Mouse (Mus musculus) splenic B cell, adult 2 months (primary cell): ENCODE data around the gene Prr19.

ENCODE experiments used
- DNase-seq: peaks from one replicate; pipeline ENCODE4 v3.0.0-alpha.2; 2011; ENCODE audit warnings: low read depth, low spot score
- H3K27me3 ChIP-seq: 2 replicates; pipeline ENCODE4 v1.6.1; 2012; ENCODE audit warnings: mild to moderate bottlenecking, low read length, moderate library complexity, mixed read lengths; ENCODE audit not compliant: control insufficient read depth, poor library complexity, insufficient read depth, severe bottlenecking
- H3K36me3 ChIP-seq: 2 replicates; pipeline ENCODE4 v1.6.1; 2012; ENCODE audit warnings: mild to moderate bottlenecking, low read length, moderate library complexity, mixed read lengths; ENCODE audit not compliant: control insufficient read depth, poor library complexity, insufficient read depth, severe bottlenecking

The Prr19 gene

DNA sequence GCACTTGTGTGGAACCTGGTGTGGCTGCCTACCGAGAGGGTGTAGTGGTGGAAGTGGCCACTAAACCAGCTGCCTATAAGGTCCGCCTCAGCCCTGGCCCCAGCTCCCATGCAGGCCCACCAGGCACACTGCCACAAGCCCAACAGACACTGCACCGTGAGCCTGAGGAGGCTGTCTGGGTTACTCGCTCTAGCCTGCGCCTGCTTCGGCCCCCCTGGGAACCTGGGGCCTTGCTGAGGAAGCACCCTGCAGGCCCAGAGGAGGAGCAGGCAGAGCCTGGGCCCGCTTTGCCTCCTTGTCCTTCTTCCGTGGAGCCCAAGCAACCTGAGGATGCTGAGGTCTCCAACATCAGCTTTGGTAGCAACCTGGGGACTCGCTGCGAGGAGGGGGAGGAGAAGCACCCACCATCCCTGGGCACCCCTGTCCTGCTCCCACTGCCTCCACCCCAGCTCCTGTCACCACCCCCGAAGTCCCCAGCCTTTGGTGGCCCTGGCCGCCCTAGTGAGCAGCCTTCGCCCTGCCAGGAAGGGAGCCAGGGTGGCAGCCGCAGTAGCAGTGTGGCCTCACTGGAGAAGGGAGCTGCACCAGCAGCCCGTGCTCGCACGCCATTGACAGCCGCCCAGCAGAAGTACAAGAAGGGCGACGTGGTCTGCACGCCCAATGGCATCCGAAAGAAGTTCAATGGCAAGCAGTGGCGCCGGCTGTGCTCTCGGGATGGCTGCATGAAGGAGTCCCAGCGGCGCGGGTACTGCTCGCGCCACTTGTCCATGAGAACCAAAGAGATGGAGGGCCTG, 29.4 kb upstream of the Prr19 start:
- no peaks in the 10 kb centered on the region for H3K27me3 ChIP-seq
- no peak for DNase-seq
- peaks cover 3% of the 10 kb centered on the region for H3K36me3 ChIP-seq

DNA sequence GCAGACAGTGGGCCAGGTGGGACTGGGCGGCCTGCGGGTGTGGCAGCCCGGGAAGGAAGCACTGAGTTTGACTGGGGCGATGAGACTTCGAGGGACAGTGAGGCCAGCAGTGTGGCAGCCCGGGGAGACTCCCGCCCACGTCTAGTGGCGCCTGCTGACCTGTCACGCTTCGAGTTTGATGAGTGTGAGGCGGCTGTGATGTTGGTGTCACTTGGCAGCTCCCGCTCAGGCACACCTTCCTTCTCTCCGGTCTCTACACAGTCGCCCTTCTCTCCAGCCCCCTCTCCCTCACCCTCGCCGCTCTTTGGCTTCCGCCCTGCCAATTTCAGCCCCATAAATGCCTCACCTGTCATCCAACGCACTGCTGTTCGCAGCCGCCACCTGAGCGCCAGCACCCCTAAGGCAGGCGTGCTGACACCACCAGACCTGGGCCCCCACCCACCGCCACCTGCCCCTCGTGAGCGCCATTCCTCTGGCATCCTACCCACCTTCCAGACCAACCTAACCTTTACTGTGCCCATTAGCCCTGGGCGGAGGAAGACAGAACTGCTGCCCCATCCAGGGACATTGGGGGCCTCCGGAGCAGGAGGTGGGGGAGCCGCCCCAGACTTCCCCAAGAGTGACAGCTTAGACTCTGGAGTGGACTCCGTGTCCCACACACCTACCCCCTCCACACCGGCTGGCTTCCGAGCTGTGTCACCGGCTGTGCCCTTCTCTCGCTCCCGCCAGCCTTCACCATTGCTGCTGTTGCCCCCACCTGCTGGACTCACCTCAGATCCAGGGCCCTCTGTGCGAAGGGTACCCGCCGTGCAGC, 28.6 kb upstream of the Prr19 start:
- DNase-seq = no peak
- peaks cover 3% of the 10 kb centered on the region for H3K36me3 ChIP-seq

DNA sequence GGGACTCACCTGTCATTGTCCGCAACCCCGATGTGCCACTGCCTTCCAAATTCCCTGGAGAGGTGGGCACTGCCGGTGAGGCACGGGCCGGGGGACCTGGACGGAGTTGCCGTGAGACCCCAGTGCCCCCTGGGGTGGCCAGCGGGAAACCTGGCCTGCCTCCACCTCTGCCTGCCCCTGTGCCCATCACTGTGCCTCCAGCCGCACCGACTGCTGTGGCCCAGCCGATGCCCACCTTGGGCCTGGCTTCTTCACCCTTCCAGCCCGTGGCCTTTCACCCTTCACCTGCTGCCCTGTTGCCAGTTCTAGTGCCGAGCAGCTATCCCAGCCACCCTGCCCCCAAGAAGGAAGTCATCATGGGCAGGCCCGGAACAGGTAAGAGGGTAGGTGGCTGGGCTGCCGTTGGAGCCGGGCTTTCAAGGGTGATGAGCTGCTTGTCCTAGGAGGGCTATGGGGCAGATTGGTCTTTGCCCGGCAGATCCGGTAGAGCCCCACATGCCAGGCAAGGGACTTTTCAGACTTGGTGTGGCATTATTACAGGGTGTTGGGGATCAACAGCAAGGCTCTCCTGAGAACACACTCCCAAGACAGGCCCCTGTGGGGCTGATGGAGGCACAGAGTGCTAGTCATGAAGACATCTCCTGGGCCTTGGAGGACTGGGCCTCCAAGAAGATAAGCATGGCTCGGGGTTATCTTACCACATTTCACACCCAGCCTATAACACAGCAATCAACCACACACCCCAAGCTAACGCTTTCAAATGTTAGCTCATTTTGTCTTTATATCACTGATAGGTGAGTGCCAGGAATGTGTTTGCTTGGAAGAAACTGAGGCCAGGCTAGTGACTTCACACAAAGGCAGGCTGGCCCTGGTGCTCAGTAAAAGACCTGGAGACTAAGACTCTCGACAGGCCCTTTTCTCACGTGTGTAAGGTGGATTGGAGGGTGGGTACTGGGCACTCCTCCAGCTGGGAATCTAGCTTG, 27.7 kb upstream of the Prr19 start:
- H3K27me3 ChIP-seq = no peaks in the 10 kb centered on the region
- peaks cover 3% of the 10 kb centered on the region for H3K36me3 ChIP-seq
- DNase-seq = no peak

More for the DNA sequence above, 28.6 kb upstream of the Prr19 start:
- no peaks in the 10 kb centered on the region for H3K27me3 ChIP-seq

DNA sequence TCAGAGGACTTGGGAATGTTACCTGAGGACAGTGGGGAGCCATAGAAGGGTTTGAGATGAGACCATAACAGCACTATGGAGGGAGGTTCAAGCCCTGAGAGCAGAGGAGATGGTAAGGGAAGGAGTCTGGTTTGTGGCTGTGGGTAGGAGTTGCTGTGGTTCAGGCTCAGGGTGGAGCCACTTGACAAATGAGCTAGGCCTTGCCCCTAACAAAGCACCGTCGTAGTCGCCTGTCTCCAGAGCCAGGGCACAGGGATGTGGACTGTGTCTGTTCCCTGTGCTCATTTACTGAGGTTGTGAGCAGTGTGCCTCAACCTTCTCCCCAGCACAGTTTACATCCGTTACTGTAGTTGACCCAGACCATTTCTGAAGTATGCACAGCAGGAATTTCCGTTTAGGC, 26.6 kb upstream of the Prr19 start:
- Histone ChIP-seq H3K27me3 (no peaks in the 10 kb centered on the region), H3K36me3 (peaks cover 3% of the 10 kb centered on the region)
- DNase-seq = no peak

DNA sequence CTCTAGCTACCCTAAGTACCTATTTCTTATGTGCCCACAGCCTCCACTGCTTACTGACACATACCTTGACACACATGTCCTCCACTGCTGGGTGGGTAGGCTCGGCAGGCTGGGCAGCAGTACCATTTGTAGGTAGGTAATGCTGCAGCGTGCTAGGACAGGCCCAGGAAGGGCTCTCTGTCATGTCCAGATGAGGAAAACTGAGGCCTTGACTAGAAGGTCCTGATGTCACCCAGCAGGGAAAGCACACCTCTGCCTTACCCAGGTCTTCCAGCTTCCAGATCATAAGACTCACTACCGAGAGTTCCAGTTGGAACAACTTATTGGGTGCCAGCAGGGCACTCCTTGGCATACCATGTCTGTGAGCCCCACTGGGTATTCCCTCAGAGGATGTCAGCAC, 26.2 kb upstream of the Prr19 start:
- DNase-seq = no peak
- Histone ChIP-seq H3K36me3 (peaks cover 3% of the 10 kb centered on the region), H3K27me3 (no peaks in the 10 kb centered on the region)

DNA sequence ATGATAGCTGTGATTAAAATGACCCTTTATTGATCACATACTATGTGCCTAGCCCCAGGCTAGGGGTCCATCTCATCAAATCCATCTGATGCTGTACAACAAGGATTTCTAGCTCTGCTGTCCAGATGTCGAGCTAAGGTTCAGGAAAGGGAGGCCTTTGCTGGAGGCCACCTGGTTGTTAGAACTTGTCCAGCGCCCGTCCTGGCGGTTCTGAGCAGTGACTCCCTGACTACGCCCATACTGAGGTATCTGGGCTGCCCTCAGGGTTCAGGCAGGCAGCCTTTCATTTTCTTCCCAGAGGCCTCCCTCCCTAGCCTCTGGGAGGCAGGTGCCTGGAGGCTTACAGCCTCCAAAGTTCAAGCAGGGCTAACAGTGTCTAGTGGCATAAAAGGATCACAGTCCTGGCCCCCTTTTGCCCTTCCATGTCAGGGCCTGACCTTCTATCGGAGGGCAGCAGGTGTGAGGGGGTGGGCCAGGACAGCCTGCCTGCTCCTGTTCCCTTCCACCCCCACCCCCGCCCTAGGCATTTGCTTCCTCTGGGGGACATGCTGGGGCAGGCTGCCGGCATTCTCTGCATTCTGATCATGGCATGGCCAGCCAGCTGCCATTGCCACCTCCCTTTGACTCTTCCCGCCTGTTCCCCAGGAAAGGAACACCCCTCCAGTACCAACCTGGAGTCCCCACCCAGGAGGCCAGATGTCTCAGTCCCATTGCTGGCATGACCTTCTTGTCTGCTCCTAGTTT, 25.5 kb upstream of the Prr19 start:
- no peak for DNase-seq
- Histone ChIP-seq H3K36me3 (peaks cover 3% of the 10 kb centered on the region), H3K27me3 (no peaks in the 10 kb centered on the region)

DNA sequence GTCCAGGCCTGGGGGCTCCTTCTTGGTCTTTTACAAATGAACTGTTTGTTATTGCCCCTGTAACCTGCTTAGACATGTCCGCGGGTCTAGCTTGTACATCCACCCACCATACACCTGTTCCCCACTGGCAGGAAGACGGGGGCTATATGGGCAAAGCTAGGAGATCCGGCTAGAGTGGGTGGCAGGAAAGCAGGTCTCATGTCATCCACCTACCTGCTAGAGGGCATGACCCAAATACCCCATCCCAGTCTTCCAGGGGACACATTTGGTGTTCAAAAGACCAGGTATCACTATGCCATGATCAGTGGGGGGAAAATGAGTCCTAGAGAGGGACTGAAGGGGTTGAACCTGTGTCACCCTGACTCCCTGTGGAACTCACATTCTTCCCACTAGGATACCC, 23.8 kb upstream of the Prr19 start:
- no peak for DNase-seq
- no peaks in the 10 kb centered on the region for H3K27me3 ChIP-seq
- H3K36me3 ChIP-seq = peaks cover 3% of the 10 kb centered on the region

DNA sequence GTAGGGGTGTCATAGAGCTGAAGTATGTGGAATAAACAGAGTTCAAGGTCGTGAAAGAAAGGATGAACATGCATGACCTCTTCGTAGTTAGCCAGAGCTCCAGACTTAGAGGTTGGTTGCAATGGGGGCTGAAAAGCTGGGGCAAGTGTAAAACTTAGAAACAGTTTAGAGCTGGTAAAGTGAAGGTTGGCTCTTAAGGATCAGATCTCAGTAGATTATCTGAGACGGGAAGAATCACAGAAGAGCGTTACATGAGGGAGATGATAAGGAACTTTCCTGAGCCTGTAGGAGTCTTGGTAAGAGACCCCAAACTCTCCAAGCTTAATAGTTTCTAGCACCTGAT, 23.2 kb upstream of the Prr19 start:
- no peaks in the 10 kb centered on the region for H3K27me3 ChIP-seq
- no peak for DNase-seq

DNA sequence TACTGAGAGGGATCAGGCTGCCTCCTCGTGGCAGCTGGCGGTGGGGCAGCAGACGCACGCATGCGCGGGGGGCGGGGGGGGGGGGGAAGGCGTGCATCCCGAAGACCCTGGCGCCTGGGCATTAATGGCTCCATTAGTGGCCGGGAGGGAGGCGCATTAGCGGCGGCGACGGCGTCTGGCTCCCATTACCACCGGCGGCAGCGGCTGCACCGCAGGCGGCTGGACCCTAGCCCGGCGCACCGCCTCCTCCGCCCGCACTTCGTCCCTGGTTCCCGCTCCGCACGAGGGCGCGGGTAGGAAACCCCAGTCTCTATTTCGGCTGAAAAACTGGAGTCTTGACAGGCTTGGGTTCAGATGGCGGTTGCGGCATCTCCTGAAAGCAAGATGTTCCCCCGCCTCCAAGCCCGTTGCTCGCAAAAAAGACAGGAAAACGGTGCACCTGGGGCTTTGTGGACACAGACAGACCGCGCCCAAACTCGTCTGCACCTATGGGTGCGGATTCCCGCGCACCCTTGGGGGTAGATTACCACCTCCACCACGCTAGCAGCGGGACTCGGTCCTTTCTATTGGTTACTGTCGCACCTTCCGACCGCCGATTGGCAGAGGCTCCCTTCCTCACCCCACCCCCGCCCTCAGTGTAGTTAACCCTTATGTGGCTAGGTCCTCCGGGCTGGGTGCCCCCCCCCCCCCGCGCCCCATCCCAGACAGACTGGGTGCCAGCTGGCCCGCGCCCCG, 22.7 kb upstream of the Prr19 start:
- DNase-seq = peak; percentile 95
- Histone ChIP-seq H3K27me3 (no peaks in the 10 kb centered on the region), H3K36me3 (no peaks in the 10 kb centered on the region; the same call in 1 of the 2 replicates)

More for the DNA sequence above, 23.2 kb upstream of the Prr19 start:
- H3K36me3 ChIP-seq = no peaks in the 10 kb centered on the region; the same call in 1 of the 2 replicates

DNA sequence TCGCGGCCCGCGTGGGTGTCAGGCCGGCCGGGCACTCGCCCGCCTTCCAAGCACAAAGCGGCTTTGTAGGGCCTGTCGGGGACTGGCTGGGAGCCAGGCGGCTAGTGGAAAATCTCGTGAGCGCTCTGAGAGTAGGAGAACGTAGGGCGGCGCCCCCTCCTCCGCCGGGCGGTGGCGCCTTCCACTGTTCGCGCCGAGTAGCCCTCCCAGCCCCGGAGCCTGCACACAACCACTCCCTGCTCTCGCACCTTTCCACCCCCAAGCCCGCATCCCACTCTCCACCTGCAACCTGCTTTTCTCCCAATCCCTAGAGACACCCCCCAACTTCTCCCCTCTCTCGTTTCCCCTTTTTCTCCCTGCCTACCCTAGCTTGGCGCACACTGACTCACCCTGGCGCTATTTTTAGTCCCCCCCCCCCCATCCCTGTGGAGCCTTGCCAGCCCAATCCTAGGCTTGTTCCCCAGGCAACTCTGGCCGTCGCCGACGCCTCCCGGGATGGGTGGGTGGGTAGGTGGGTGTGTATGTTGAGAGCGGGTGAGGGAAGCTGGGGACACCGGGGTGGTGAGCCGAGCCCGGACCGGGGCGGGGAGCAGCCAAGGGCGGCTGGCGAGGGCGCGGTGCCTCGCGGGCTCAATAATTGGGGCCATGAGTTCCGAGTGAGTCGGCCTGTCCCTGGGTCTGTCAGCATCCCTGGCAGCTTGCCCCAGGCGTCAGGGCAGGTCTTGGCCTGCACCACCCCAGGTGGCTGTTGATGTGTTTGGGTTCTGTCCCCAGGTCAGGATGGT, 21.9 kb upstream of the Prr19 start:
- Histone ChIP-seq H3K36me3 (no peaks in the 10 kb centered on the region; the same call in 1 of the 2 replicates), H3K27me3 (no peaks in the 10 kb centered on the region)
- peak; percentile 92 for DNase-seq

DNA sequence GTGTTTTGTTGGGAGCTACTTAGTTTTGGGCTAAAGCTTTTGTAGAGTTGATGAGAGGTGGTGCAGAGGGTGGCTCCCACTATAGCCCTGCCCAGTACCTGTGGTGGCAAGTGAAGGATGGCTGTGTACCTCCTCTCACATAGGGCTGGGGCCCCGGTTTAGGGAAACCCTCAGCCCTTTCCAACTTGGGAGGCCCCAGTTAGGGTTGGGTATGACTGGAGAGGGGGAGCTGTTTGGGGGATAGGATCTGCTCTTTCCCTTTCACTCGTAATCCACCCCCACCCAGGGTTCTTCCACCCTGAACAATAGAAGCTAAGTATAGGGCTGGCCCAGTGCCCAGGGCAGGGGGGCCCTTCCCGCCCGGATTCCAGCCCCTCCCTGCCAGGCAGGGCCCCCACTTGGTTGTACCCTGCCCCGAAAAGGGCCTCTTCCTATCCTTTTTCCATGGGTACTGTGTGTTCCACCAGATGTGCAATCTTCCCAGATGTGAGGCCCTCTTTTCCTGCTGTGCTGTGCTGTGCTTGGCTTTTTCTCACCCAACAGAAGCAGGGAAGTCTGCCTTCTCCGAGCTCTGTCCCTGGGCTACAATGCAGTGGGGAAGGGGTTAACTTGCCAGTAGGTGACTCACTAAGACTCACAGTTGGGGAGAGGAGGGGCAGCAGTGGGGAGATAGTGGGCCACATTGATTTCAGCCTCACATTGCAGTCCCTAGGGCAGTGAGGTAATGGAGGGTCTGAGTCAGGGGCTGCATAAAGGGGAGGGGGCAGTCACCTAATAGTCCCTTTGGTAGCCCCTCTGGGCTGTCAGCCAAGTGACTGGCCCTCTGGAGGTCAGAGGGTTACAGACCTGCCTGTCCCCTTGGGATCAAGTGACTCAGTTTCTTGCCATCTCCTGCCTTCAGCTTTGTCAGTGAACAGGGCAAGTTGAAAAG, 21.1 kb upstream of the Prr19 start:
- no peak for DNase-seq
- H3K27me3 ChIP-seq = no peaks in the 10 kb centered on the region
- no peaks in the 10 kb centered on the region; the same call in 1 of the 2 replicates for H3K36me3 ChIP-seq

DNA sequence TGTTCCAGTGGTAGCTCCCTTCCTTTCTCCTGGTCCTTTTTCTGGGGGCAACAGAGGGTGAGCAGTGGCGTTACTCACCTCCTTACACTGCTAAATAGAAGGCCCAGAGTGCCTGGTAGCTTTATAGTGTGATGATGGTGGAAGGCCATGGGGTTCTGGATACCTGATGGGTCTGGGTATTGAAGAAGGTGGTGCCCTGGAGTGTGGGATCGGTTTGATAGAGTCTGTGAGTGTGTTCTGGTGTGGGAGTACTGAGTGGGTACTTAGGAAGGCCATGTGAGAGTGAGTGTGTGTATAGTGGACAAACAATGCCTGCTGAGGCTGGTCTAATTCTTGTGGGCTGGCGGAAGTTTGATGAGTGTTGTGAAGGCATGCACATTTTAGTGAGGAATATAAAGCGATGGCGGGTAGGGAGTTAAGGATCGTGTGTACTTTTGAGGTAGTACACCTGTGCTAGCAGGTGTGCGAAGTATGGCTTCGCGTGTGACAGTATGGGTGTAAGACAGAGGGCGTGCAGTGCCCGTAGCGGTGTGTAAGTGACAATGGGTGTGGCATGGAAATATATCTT, 20.0 kb upstream of the Prr19 start:
- no peaks in the 10 kb centered on the region for H3K27me3 ChIP-seq
- H3K36me3 ChIP-seq = peaks cover 2% of the 10 kb centered on the region
- DNase-seq = no peak
